11 mouse cellular contexts compared by ENCODE assay signal in genomic region chr4:138745884-138746283, GRCm38 (mm10). TPM values are rescaled to one million over a fixed set of nuclear protein-coding genes. Genes with fewer than 3 reads are reported as not detected.
DNase-seq lines count a peak whose midpoint lies in the region; ATAC-seq and TF ChIP-seq lines count a peak whose summit lies in the region.
"Had no signal": no experiment of that assay in that cellular context is flagged by ENCODE, and none has a peak within 500 bp of the region (broad histone marks: within the 10 kb centered on the region; RNA-seq: fewer than 3 reads in every experiment).

No protein-coding gene starts in this region.

- 65% methylated on average over 4 of the region's 4 CpGs for WGBS in forebrain, embryonic 10.5 days
- 75% methylated on average over 4 of the region's 4 CpGs for WGBS in forebrain, embryonic 16.5 days
- 62% methylated on average over 4 of the region's 4 CpGs for WGBS in neural tube, embryonic 11.5 days
- 50% methylated on average over 4 of the region's 4 CpGs for WGBS in limb, embryonic 13.5 days
- 76% methylated on average over 4 of the region's 4 CpGs for WGBS in midbrain, postnatal 0 days

- H3K27ac ChIP-seq in forebrain, embryonic 10.5 days: peak overlapping the region; percentile 25; the same call in 1 of the 2 replicates
- no peak overlapping the region for H3K27ac ChIP-seq in forebrain, embryonic 16.5 days (ENCODE audit: low read length)
- H3K27ac ChIP-seq in neural tube, embryonic 11.5 days (ENCODE audit: low read depth, low read length): no peak overlapping the region
- no peak overlapping the region for H3K27ac ChIP-seq in limb, embryonic 13.5 days
- H3K27ac ChIP-seq in midbrain, postnatal 0 days (ENCODE audit: low read depth, low read length): no peak overlapping the region
- H3K27ac ChIP-seq: liver, embryonic 12.5 days had no signal

- no peak for DNase-seq in forebrain, embryonic 10.5 days (ENCODE audit: extremely low spot score, low spot score)
- DNase-seq in neural tube, embryonic 11.5 days (ENCODE audit: low spot score): peak; percentile 60
- DNase-seq in neural tube, embryonic 10.5 days (ENCODE audit: extremely low spot score, low spot score): no peak
- DNase-seq in midbrain, postnatal 0 days (ENCODE audit: low spot score): no peak
- no peak for DNase-seq in urinary bladder, postnatal 25 days (ENCODE audit: low spot score)

- no peaks in the 10 kb centered on the region for H3K36me3 ChIP-seq in forebrain, embryonic 10.5 days (replicated peaks)
- H3K36me3 ChIP-seq in forebrain, embryonic 16.5 days (ENCODE audit: control insufficient read depth, insufficient read depth): no peaks in the 10 kb centered on the region
- H3K36me3 ChIP-seq in neural tube, embryonic 11.5 days (ENCODE audit: control insufficient read depth, insufficient read depth, low read length): no peaks in the 10 kb centered on the region
- H3K36me3 ChIP-seq in limb, embryonic 13.5 days: no peaks in the 10 kb centered on the region
- no peaks in the 10 kb centered on the region for H3K36me3 ChIP-seq in midbrain, postnatal 0 days (ENCODE audit: insufficient read depth, low read length)
- H3K36me3 ChIP-seq: liver, embryonic 12.5 days had no signal

- H3K4me3 ChIP-seq in forebrain, embryonic 10.5 days: no peak overlapping the region
- H3K4me3 ChIP-seq in forebrain, embryonic 16.5 days (replicated peaks; ENCODE audit: low read length): no peak overlapping the region
- H3K4me3 ChIP-seq in neural tube, embryonic 11.5 days (ENCODE audit: low read depth, low read length): no peak overlapping the region
- no peak overlapping the region for H3K4me3 ChIP-seq in limb, embryonic 13.5 days
- H3K4me3 ChIP-seq in midbrain, postnatal 0 days (ENCODE audit: low read depth, low read length): no peak overlapping the region
- H3K4me3 ChIP-seq: liver, embryonic 12.5 days had no signal

- no peaks in the 10 kb centered on the region for H3K9me3 ChIP-seq in forebrain, embryonic 10.5 days
- no peaks in the 10 kb centered on the region for H3K9me3 ChIP-seq in forebrain, embryonic 16.5 days (ENCODE audit: control insufficient read depth, low read length)
- H3K9me3 ChIP-seq in neural tube, embryonic 11.5 days (ENCODE audit: control insufficient read depth, low read length): no peaks in the 10 kb centered on the region
- H3K9me3 ChIP-seq in limb, embryonic 13.5 days: no peaks in the 10 kb centered on the region
- H3K9me3 ChIP-seq in midbrain, postnatal 0 days (ENCODE audit: low read length): no peaks in the 10 kb centered on the region
- H3K9me3 ChIP-seq: liver, embryonic 12.5 days had no signal

- TF ChIP-seq CTCF in midbrain, postnatal 0 days (IDR thresholded peaks at IDR 0.05): no peak

- peaks cover 33% of the 10 kb centered on the region for H3K4me1 ChIP-seq in forebrain, embryonic 10.5 days
- H3K4me1 ChIP-seq in forebrain, embryonic 16.5 days (replicated peaks; ENCODE audit: control insufficient read depth, insufficient read depth, low read length): no peaks in the 10 kb centered on the region
- H3K4me1 ChIP-seq in neural tube, embryonic 11.5 days (ENCODE audit: control insufficient read depth, insufficient read depth, low read length): no peaks in the 10 kb centered on the region
- H3K4me1 ChIP-seq in limb, embryonic 13.5 days: peaks cover 13% of the 10 kb centered on the region
- no peaks in the 10 kb centered on the region for H3K4me1 ChIP-seq in midbrain, postnatal 0 days (ENCODE audit: insufficient read depth, low read length)
- H3K4me1 ChIP-seq: liver, embryonic 12.5 days had no signal

- no peak overlapping the region for H3K9ac ChIP-seq in forebrain, embryonic 16.5 days (replicated peaks; ENCODE audit: low read depth, low read length)
- H3K9ac ChIP-seq in neural tube, embryonic 11.5 days (ENCODE audit: low read length): no peak overlapping the region
- H3K9ac ChIP-seq in limb, embryonic 13.5 days: no peak overlapping the region
- H3K9ac ChIP-seq in midbrain, postnatal 0 days (replicated peaks; ENCODE audit: low read length, poor library complexity, severe bottlenecking): no peak overlapping the region
- H3K9ac ChIP-seq: liver, embryonic 12.5 days had no signal

- ATAC-seq in forebrain, embryonic 16.5 days: no peak
- ATAC-seq in neural tube, embryonic 11.5 days (ENCODE audit: insufficient read depth, low FRiP score, low TSS enrichment): no peak
- peak; percentile 71 for ATAC-seq in limb, embryonic 13.5 days (ENCODE audit: low FRiP score, low read depth)
- ATAC-seq in megakaryocyte progenitor cell, adult 5-6 weeks (replicated peaks; ENCODE audit: poor library complexity): no peak
- ATAC-seq in midbrain, postnatal 0 days (ENCODE audit: low FRiP score): no peak
- ATAC-seq: liver, embryonic 12.5 days had no signal

- H3K4me2 ChIP-seq in forebrain, embryonic 16.5 days (ENCODE audit: low read length): no peak overlapping the region
- no peak overlapping the region for H3K4me2 ChIP-seq in neural tube, embryonic 11.5 days (ENCODE audit: low read depth)
- H3K4me2 ChIP-seq in limb, embryonic 13.5 days (replicated peaks): no peak overlapping the region
- no peak overlapping the region for H3K4me2 ChIP-seq in midbrain, postnatal 0 days (ENCODE audit: low read depth, low read length, poor library complexity, severe bottlenecking)
- H3K4me2 ChIP-seq: liver, embryonic 12.5 days had no signal

- peaks cover 16% of the 10 kb centered on the region for H3K27me3 ChIP-seq in forebrain, embryonic 10.5 days (ENCODE audit: poor library complexity, severe bottlenecking)
- no peaks in the 10 kb centered on the region for H3K27me3 ChIP-seq in forebrain, embryonic 16.5 days (replicated peaks; ENCODE audit: control insufficient read depth, insufficient read depth, low read length)
- H3K27me3 ChIP-seq in neural tube, embryonic 11.5 days (ENCODE audit: control insufficient read depth, insufficient read depth, low read length): no peaks in the 10 kb centered on the region
- 0 out of 2 replicates have a peak, but pooled peaks cover 4% of the 10 kb centered on the region for H3K27me3 ChIP-seq in limb, embryonic 13.5 days
- H3K27me3 ChIP-seq in midbrain, postnatal 0 days (ENCODE audit: insufficient read depth, low read length): no peaks in the 10 kb centered on the region

RNA-seq across cellular contexts. Expression of gene Ubxn10, which starts 8.9 kb away (rescaled TPM):
- polyA plus RNA-seq in forebrain, embryonic 10.5 days (2016; fragmentation: Nextera tagmentation; extraction: Ambion mirVana): 1.0 and 1.4 TPM in 2 replicates
- polyA plus RNA-seq in forebrain, embryonic 16.5 days (2015; fragmentation: Nextera tagmentation; extraction: Ambion mirVana): 1.3 and 1.9 TPM in 2 replicates
- 0.84 and 1.0 TPM in 2 replicates for polyA plus RNA-seq in neural tube, embryonic 11.5 days (2014; fragmentation: Nextera tagmentation; extraction: Ambion mirVana)
- polyA plus RNA-seq in limb, embryonic 13.5 days (2015; fragmentation: Nextera tagmentation; extraction: Ambion mirVana): 0.57 and 0.84 TPM in 2 replicates
- not detected in 2 replicates for total RNA-seq in megakaryocyte progenitor cell, adult 5-6 weeks (2015)
- total RNA-seq in megakaryocyte progenitor cell, adult 5-6 weeks (2017): not detected in 2 replicates
- total RNA-seq in midbrain, postnatal 0 days (2014; rRNA removed): 5.4 and 9.6 TPM in 2 replicates
- 3.5 and 4.3 TPM in 2 replicates for polyA plus RNA-seq in midbrain, postnatal 0 days (2015; fragmentation: Nextera tagmentation; extraction: Ambion mirVana)

RNA-seq across cellular contexts. Expression of gene Pla2g2f, which starts 11.5 kb away (rescaled TPM):
- not detected in 2 replicates for polyA plus RNA-seq in forebrain, embryonic 10.5 days (2016; fragmentation: Nextera tagmentation; extraction: Ambion mirVana)
- not detected in 2 replicates for polyA plus RNA-seq in forebrain, embryonic 16.5 days (2015; fragmentation: Nextera tagmentation; extraction: Ambion mirVana)
- 0.09 and 0.17 TPM in 2 replicates for polyA plus RNA-seq in neural tube, embryonic 11.5 days (2014; fragmentation: Nextera tagmentation; extraction: Ambion mirVana)
- 0.74 and 1.0 TPM in 2 replicates for polyA plus RNA-seq in limb, embryonic 13.5 days (2015; fragmentation: Nextera tagmentation; extraction: Ambion mirVana)
- not detected in 2 replicates for total RNA-seq in megakaryocyte progenitor cell, adult 5-6 weeks (2015)
- not detected in 2 replicates for total RNA-seq in megakaryocyte progenitor cell, adult 5-6 weeks (2017)
- 0.33 and 1.9 TPM in 2 replicates for total RNA-seq in midbrain, postnatal 0 days (2014; rRNA removed)
- 0.06 TPM in 1 of 2 replicates, not detected in the other for polyA plus RNA-seq in midbrain, postnatal 0 days (2015; fragmentation: Nextera tagmentation; extraction: Ambion mirVana)
- polyA plus RNA-seq: heart, postnatal 0 days; liver, embryonic 12.5 days had no signal

RNA-seq across cellular contexts. Expression of gene Pla2g2c, which starts 21.3 kb away (rescaled TPM):
- polyA plus RNA-seq in forebrain, embryonic 10.5 days (2016; fragmentation: Nextera tagmentation; extraction: Ambion mirVana): 0.33 and 0.57 TPM in 2 replicates
- polyA plus RNA-seq in forebrain, embryonic 16.5 days (2015; fragmentation: Nextera tagmentation; extraction: Ambion mirVana): not detected in 2 replicates
- 0.46 and 0.80 TPM in 2 replicates for polyA plus RNA-seq in neural tube, embryonic 11.5 days (2014; fragmentation: Nextera tagmentation; extraction: Ambion mirVana)
- polyA plus RNA-seq in limb, embryonic 13.5 days (2015; fragmentation: Nextera tagmentation; extraction: Ambion mirVana): 0.19 and 0.33 TPM in 2 replicates
- total RNA-seq in megakaryocyte progenitor cell, adult 5-6 weeks (2015): not detected in 2 replicates
- total RNA-seq in megakaryocyte progenitor cell, adult 5-6 weeks (2017): not detected in 2 replicates
- 0.44 TPM in 1 of 2 replicates, not detected in the other for total RNA-seq in midbrain, postnatal 0 days (2014; rRNA removed)
- polyA plus RNA-seq in midbrain, postnatal 0 days (2015; fragmentation: Nextera tagmentation; extraction: Ambion mirVana): 0.54 and 0.57 TPM in 2 replicates
- polyA plus RNA-seq: spleen, adult 2 months had no signal

RNA-seq across cellular contexts. Expression of gene Pla2g2d, which starts 29.7 kb away (rescaled TPM):
- polyA plus RNA-seq in forebrain, embryonic 10.5 days (2016; fragmentation: Nextera tagmentation; extraction: Ambion mirVana): 0.15 TPM in 1 of 2 replicates, not detected in the other
- polyA plus RNA-seq in forebrain, embryonic 16.5 days (2015; fragmentation: Nextera tagmentation; extraction: Ambion mirVana): 0.16 TPM in 1 of 2 replicates, not detected in the other
- 1.7 and 1.8 TPM in 2 replicates for polyA plus RNA-seq in neural tube, embryonic 11.5 days (2014; fragmentation: Nextera tagmentation; extraction: Ambion mirVana)
- polyA plus RNA-seq in limb, embryonic 13.5 days (2015; fragmentation: Nextera tagmentation; extraction: Ambion mirVana): 0.13 and 0.14 TPM in 2 replicates
- total RNA-seq in megakaryocyte progenitor cell, adult 5-6 weeks (2015): not detected in 2 replicates
- not detected in 2 replicates for total RNA-seq in megakaryocyte progenitor cell, adult 5-6 weeks (2017)
- total RNA-seq in midbrain, postnatal 0 days (2014; rRNA removed): 0.47 TPM in 1 of 2 replicates, not detected in the other
- polyA plus RNA-seq in midbrain, postnatal 0 days (2015; fragmentation: Nextera tagmentation; extraction: Ambion mirVana): 0.38 and 0.52 TPM in 2 replicates
- polyA plus RNA-seq: heart, postnatal 0 days had no signal
